Mouse (Mus musculus) stomach, postnatal 0 days (tissue): ENCODE measurements at regions not wholly inside any gene's neighbourhood (a gene's known extent, or its start where the extent isn't known, plus 50 kb on each side); places are given as distances from the start of the nearest gene placed in this dataset.
A peak's percentile ranks its signal among the peaks of the same experiment; 100 is the strongest.

Source experiments
- ATAC-seq: fragments of 200-750 bp; cut with Nextera tagmentation; 2 replicates; pipeline ENCODE4 v1.8.0; 2017; ENCODE audit not compliant: low FRiP score, low TSS enrichment
- DNase-seq: peaks from one replicate; pipeline ENCODE4 v3.0.0-alpha.2; 2016; ENCODE audit warnings: low spot score
- H3K27ac ChIP-seq: fragments of 300-500 bp; sonication (generic); replicated peaks from 2 replicates; pipeline ENCODE4 v1.5.1; 2014; ENCODE audit warnings: mild to moderate bottlenecking, control low read depth
- H3K27me3 ChIP-seq: fragments of 300-500 bp; sonication (generic); 2 replicates; pipeline ENCODE4 v1.6.1; 2014; ENCODE audit warnings: low read length; ENCODE audit not compliant: control insufficient read depth, insufficient read depth
- H3K36me3 ChIP-seq: fragments of 300-500 bp; sonication (generic); 2 replicates; pipeline ENCODE4 v1.6.1; 2014; ENCODE audit warnings: low read length, mixed read lengths; ENCODE audit not compliant: control insufficient read depth, insufficient read depth
- H3K4me1 ChIP-seq: fragments of 300-500 bp; sonication (generic); replicated peaks from 2 replicates; pipeline ENCODE4 v1.6.1; 2014; ENCODE audit warnings: antibody characterized with exemption; ENCODE audit not compliant: control insufficient read depth, insufficient read depth
- H3K4me2 ChIP-seq: fragments of 300-500 bp; sonication (generic); replicated peaks from 2 replicates; pipeline ENCODE4 v1.6.1; 2014; ENCODE audit warnings: low read depth, mild to moderate bottlenecking, control low read depth, moderate library complexity
- H3K4me3 ChIP-seq: fragments of 300-500 bp; sonication (generic); 2 replicates; pipeline ENCODE4 v1.5.1; 2014; ENCODE audit warnings: low read depth, low read length, control low read depth
- H3K9ac ChIP-seq: fragments of 300-500 bp; sonication (generic); 2 replicates; pipeline ENCODE4 v1.6.1; 2014; ENCODE audit warnings: mild to moderate bottlenecking, low read length, control low read depth, mixed read lengths
- H3K9me3 ChIP-seq: fragments of 300-500 bp; sonication (generic); 2 replicates; pipeline ENCODE4 v1.6.1; 2016; ENCODE audit warnings: low read length; ENCODE audit not compliant: control insufficient read depth
- CTCF ChIP-seq: IDR thresholded peaks from 2 replicates; pipeline ENCODE4 v1.5.1; 2016; ENCODE audit warnings: antibody characterized with exemption, low read depth, mild to moderate bottlenecking, moderate library complexity
- EP300 ChIP-seq: optimal IDR thresholded peaks from 2 replicates; pipeline ENCODE3; 2016; ENCODE audit warnings: antibody characterized with exemption
- WGBS: fragments of 180-500 bp; shearing (Covaris S2); extraction: QIAGEN DNeasy Blood & Tissue Kit; methylation state at CpG from one replicate; pipeline ENCODE4 v1.1.7; 2014; 5-methylcytosine and 5-hydroxymethylcytosine counted together

GRCm38 (mm10) chr16:31598409-31598988, 64.7 kb upstream of the Dlg1 start:
- TF ChIP-seq EP300 (no peak), CTCF (no peak)
- Histone ChIP-seq H3K9ac (no peak overlapping the region), H3K9me3 (no peaks in the 10 kb centered on the region), H3K27ac (no peak overlapping the region), H3K27me3 (no peaks in the 10 kb centered on the region), H3K4me1 (peaks cover 5% of the 10 kb centered on the region; the same call in 1 of the 2 replicates), H3K4me3 (no peak overlapping the region), H3K4me2 (no peak overlapping the region), H3K36me3 (no peaks in the 10 kb centered on the region)
- 81% methylated on average over 9 of the region's 9 CpGs for WGBS
- DNase-seq = no peak
- peak; percentile 47; the same call in 1 of the 2 replicates for ATAC-seq

- no peak overlapping the region for H3K4me3 ChIP-seq
- 78% methylated on average over 6 of the region's 6 CpGs for WGBS
- H3K27ac ChIP-seq = no peak overlapping the region
- no peaks in the 10 kb centered on the region for H3K9me3 ChIP-seq
- DNase-seq (no peak), ATAC-seq (no peak)
- H3K27me3 ChIP-seq = no peaks in the 10 kb centered on the region
- no peaks in the 10 kb centered on the region for H3K36me3 ChIP-seq
- TF ChIP-seq EP300 = no peak
- TF ChIP-seq CTCF = no peak
- no peak overlapping the region for H3K9ac ChIP-seq
- no peak overlapping the region for H3K4me2 ChIP-seq
- peaks cover 3% of the 10 kb centered on the region; the same call in 1 of the 2 replicates for H3K4me1 ChIP-seq
These were observed 64.2 kb upstream of the Dlg1 start for GRCm38 (mm10) chr16:31598989-31599421.

- 93% methylated on average over 3 of the region's 3 CpGs for WGBS
- no peak for TF ChIP-seq EP300
- DNase-seq = no peak
These were observed 62.0 kb upstream of the Dlg1 start for GRCm38 (mm10) chr16:31601278-31601677.

GRCm38 (mm10) chr16:31603185-31603584, 60.1 kb upstream of the Dlg1 start:
- peaks cover 6% of the 10 kb centered on the region; the same call in 1 of the 2 replicates for H3K4me1 ChIP-seq
- DNase-seq (no peak), ATAC-seq (no peak)
- H3K9ac ChIP-seq = no peak overlapping the region
- no peak overlapping the region for H3K4me3 ChIP-seq
- H3K27me3 ChIP-seq = no peaks in the 10 kb centered on the region
- H3K36me3 ChIP-seq = no peaks in the 10 kb centered on the region
- TF ChIP-seq EP300 (no peak), CTCF (no peak)
- WGBS = 79% methylated on average over 11 of the region's 11 CpGs
- H3K27ac ChIP-seq = no peak overlapping the region
- H3K9me3 ChIP-seq = no peaks in the 10 kb centered on the region
- no peak overlapping the region for H3K4me2 ChIP-seq

More at GRCm38 (mm10) chr16:31601278-31601677, 62.0 kb upstream of the Dlg1 start:
- Histone ChIP-seq H3K27ac (no peak overlapping the region), H3K36me3 (no peaks in the 10 kb centered on the region), H3K27me3 (no peaks in the 10 kb centered on the region), H3K4me1 (peaks cover 5% of the 10 kb centered on the region; the same call in 1 of the 2 replicates), H3K4me3 (no peak overlapping the region), H3K9ac (no peak overlapping the region), H3K4me2 (no peak overlapping the region), H3K9me3 (no peaks in the 10 kb centered on the region)
- no peak for ATAC-seq

GRCm38 (mm10) chr16:31606389-31607177, 56.7 kb upstream of the Dlg1 start:
- H3K9ac ChIP-seq = no peak overlapping the region
- H3K36me3 ChIP-seq = no peaks in the 10 kb centered on the region
- DNase-seq (no peak), ATAC-seq (peak; percentile 52; the same call in 1 of the 2 replicates)
- 27% methylated on average over 11 of the region's 11 CpGs for WGBS
- H3K27me3 ChIP-seq = no peaks in the 10 kb centered on the region
- H3K4me1 ChIP-seq = peaks cover 2% of the 10 kb centered on the region; the same call in 1 of the 2 replicates
- H3K27ac ChIP-seq = peak overlapping the region; percentile 67
- TF ChIP-seq CTCF (no peak), EP300 (no peak)
- no peak overlapping the region for H3K4me2 ChIP-seq
- H3K9me3 ChIP-seq = no peaks in the 10 kb centered on the region
- no peak overlapping the region for H3K4me3 ChIP-seq

- WGBS = 59% methylated on average over 7 of the region's 7 CpGs
- Histone ChIP-seq H3K4me3 (no peak overlapping the region), H3K9ac (no peak overlapping the region), H3K9me3 (no peaks in the 10 kb centered on the region), H3K36me3 (no peaks in the 10 kb centered on the region), H3K4me1 (peaks cover 2% of the 10 kb centered on the region; the same call in 1 of the 2 replicates), H3K4me2 (no peak overlapping the region), H3K27ac (no peak overlapping the region), H3K27me3 (no peaks in the 10 kb centered on the region)
- TF ChIP-seq EP300 = no peak
- ATAC-seq = no peak
- DNase-seq = no peak
These were observed 54.3 kb upstream of the Dlg1 start for GRCm38 (mm10) chr16:31608964-31609363.
